Mouse (Mus musculus): ENCODE data around the gene Rangrf. TPM values are rescaled to one million over a fixed set of nuclear protein-coding genes. Genes with fewer than 3 reads are reported as not detected.
"Not testable (repeated sequence)": the region's sequence is repeated elsewhere in the genome, so short reads cannot be mapped to it uniquely, and the experiment has no call there.

Gene Rangrf
- total RNA-seq, 2 experiments from 2014 or later = 15.7 to 17.0 TPM

- intact Hi-C loops (cut with DNase I) = no loop called here
- no peak for DNase-seq (ENCODE audit: extremely low spot score in 1 of 2, low spot score in 2 of 2)
- Histone ChIP-seq H3K27ac (no peak overlapping the region), H3K4me3 (no peak overlapping the region)
- TF ChIP-seq CTCF (IDR thresholded peaks at IDR 0.05) = no peak
Observed at GRCm38 (mm10) chr11:68970232-68970631, 4.8 kb downstream of the Rangrf start.

GRCm38 (mm10) chr11:68968752-68969151, 6.2 kb downstream of the Rangrf start:
- intact Hi-C loops (cut with DNase I) = loop anchor here (5.0 kb wide), 1 partner anchor 66 kb away; the partner anchor contains the start of gene Rpl26
- DNase-seq (ENCODE audit: extremely low spot score in 1 of 2, low spot score in 2 of 2) = no peak
- Histone ChIP-seq H3K27ac (no peak overlapping the region), H3K4me3 (peak overlapping the region; percentile 70)
- TF ChIP-seq CTCF (IDR thresholded peaks at IDR 0.05) = no peak

- DNase-seq (ENCODE audit: extremely low spot score in 1 of 2, low spot score in 2 of 2) = peak; percentile 89 to 91
- no peak; the same call in none of the 2 replicates for TF ChIP-seq CTCF (IDR thresholded peaks at IDR 0.05)
- intact Hi-C loops (cut with DNase I) = loop anchor here (2.0 to 5.0 kb wide), 2 partner anchors 29 to 65 kb away; partner anchors contain the start of gene Rpl26
- Histone ChIP-seq H3K4me3 (peak within 1 kb of the TSS; percentile 70), H3K27ac (peak within 1 kb of the TSS; percentile 93)
Observed at GRCm38 (mm10) chr11:68967337-68968282, 7.4 kb downstream of the Rangrf start, which contains the start of gene Slc25a35. Slc25a35 (plus strand) TSS chr11:68968131.

- intact Hi-C loops (cut with DNase I) = loop anchor here (2.0 to 5.0 kb wide), 2 partner anchors 28 to 64 kb away; partner anchors contain the start of gene Rpl26
- TF ChIP-seq CTCF (IDR thresholded peaks at IDR 0.05) = no peak
- Histone ChIP-seq H3K4me3 (no peak overlapping the region), H3K27ac (no peak overlapping the region)
- DNase-seq (ENCODE audit: extremely low spot score in 1 of 2, low spot score in 2 of 2) = no peak
Observed at GRCm38 (mm10) chr11:68966554-68966953, 8.4 kb downstream of the Rangrf start.

- no peak for DNase-seq (ENCODE audit: extremely low spot score in 1 of 2, low spot score in 2 of 2)
Observed at GRCm38 (mm10) chr11:68965845-68966244, 9.1 kb downstream of the Rangrf start.

GRCm38 (mm10) chr11:68965050-68965449, 9.9 kb downstream of the Rangrf start:
- TF ChIP-seq CTCF (IDR thresholded peaks at IDR 0.05) = no peak
- DNase-seq (ENCODE audit: extremely low spot score in 1 of 2, low spot score in 2 of 2) = no peak
- H3K27ac ChIP-seq = no peak overlapping the region
- H3K4me3 ChIP-seq = no peak overlapping the region
- intact Hi-C loops (cut with DNase I) = loop anchor here (5.0 kb wide), 1 partner anchor 63 kb away; the partner anchor contains the start of gene Rpl26

More at GRCm38 (mm10) chr11:68965845-68966244, 9.1 kb downstream of the Rangrf start:
- no peak overlapping the region for H3K4me3 ChIP-seq
- intact Hi-C loops (cut with DNase I) = loop anchor here (2.0 to 5.0 kb wide), 2 partner anchors 27 to 64 kb away; partner anchors contain the start of gene Rpl26
- TF ChIP-seq CTCF (IDR thresholded peaks at IDR 0.05) = peak; percentile 68
- H3K27ac ChIP-seq = no peak overlapping the region

- Histone ChIP-seq H3K4me3 (no peak overlapping the region), H3K27ac (no peak overlapping the region)
- intact Hi-C loops (cut with DNase I) = no loop called here
- no peak for DNase-seq (ENCODE audit: extremely low spot score in 1 of 2, low spot score in 2 of 2)
- TF ChIP-seq CTCF (IDR thresholded peaks at IDR 0.05) = no peak
Observed at GRCm38 (mm10) chr11:68963405-68963804, 11.6 kb downstream of the Rangrf start.

GRCm38 (mm10) chr11:68962159-68962558, 12.8 kb downstream of the Rangrf start:
- H3K27ac ChIP-seq; H3K4me3 ChIP-seq; DNase-seq (ENCODE audit: extremely low spot score in 1 of 2, low spot score in 2 of 2); intact Hi-C loops (cut with DNase I): not testable (repeated sequence)

GRCm38 (mm10) chr11:68961596-68961995, 13.4 kb downstream of the Rangrf start:
- TF ChIP-seq CTCF (IDR thresholded peaks at IDR 0.05) = no peak
- intact Hi-C loops (cut with DNase I) = no loop called here
- Histone ChIP-seq H3K4me3 (no peak overlapping the region), H3K27ac (no peak overlapping the region)
- no peak for DNase-seq (ENCODE audit: extremely low spot score in 1 of 2, low spot score in 2 of 2)

GRCm38 (mm10) chr11:68957971-68958370, 17.0 kb downstream of the Rangrf start:
- TF ChIP-seq CTCF (IDR thresholded peaks at IDR 0.05) = no peak
- no peak for DNase-seq (ENCODE audit: extremely low spot score in 1 of 2, low spot score in 2 of 2)
- intact Hi-C loops (cut with DNase I) = no loop called here
- H3K27ac ChIP-seq = no peak overlapping the region
- H3K4me3 ChIP-seq = no peak overlapping the region

GRCm38 (mm10) chr11:68957308-68957707, 17.7 kb downstream of the Rangrf start, which contains the start of gene Arhgef15:
Arhgef15 (minus strand) TSS chr11:68957480.
- Histone ChIP-seq H3K4me3 (peak within 1 kb of the TSS; percentile 19), H3K27ac (peak within 1 kb of the TSS; percentile 62)
- no peak for TF ChIP-seq CTCF (IDR thresholded peaks at IDR 0.05)
- no peak for DNase-seq (ENCODE audit: extremely low spot score in 1 of 2, low spot score in 2 of 2)
- intact Hi-C loops (cut with DNase I) = no loop called here

- Histone ChIP-seq H3K4me3 (peak overlapping the region; percentile 19), H3K27ac (peak overlapping the region; percentile 62)
- DNase-seq (ENCODE audit: extremely low spot score in 1 of 2, low spot score in 2 of 2) = no peak
- intact Hi-C loops (cut with DNase I) = no loop called here
- no peak for TF ChIP-seq CTCF (IDR thresholded peaks at IDR 0.05)
Observed at GRCm38 (mm10) chr11:68956697-68957096, 18.3 kb downstream of the Rangrf start.

Data from left cerebral cortex, adult 2 months (tissue).